Mouse (Mus musculus): ENCODE measurements at regions not wholly inside any gene's neighbourhood (a gene's known extent, or its start where the extent isn't known, plus 50 kb on each side); places are given as distances from the start of the nearest gene placed in this dataset.

DNA sequence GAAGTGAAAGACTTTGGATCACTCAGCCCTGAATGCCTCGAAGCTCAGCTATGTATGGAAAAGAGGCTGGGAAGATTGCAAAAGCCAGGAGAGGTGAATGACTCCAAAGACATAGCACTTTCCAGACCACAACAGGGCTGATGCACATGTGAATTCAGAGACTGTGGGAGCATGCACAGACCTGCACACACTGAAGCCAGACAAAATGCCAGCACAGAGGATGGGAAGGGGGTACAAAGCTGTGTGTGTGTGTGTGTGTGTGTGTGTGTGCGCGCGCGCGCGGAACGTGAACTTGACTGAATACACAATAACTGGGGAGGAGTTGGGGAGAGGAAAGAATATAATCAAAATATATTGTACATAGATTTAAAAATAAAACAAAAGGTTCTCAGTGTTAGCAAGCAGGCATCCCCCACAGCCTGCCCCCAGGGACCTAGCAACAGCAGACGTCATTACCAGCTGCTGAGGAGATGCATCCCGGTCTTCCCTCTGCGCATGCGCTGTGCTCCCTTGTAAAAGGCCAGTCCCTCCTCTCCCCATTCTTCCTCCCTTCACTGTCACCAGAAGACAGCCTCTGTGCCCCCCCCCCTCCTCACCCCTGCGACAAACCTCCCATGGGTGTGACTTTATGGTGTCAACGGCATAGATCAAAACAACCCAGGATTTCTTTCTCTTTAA, 89.5 kb upstream of the Mrps22 start:
- TF ChIP-seq POLR2A (IDR thresholded peaks at IDR 0.05; ENCODE audit: low read depth, low read length) (no peak), MYC (IDR thresholded peaks at IDR 0.05; ENCODE audit: low read depth, low read length) (no peak), ZC3H11A (IDR thresholded peaks at IDR 0.05; ENCODE audit: low read depth, low read length) (no peak), CTCF (conservative IDR thresholded peaks at IDR 0.05 in 1 of 2, IDR thresholded peaks at IDR 0.05 in 1 of 2; ENCODE audit: low read depth in 2 of 2, low read length in 2 of 2) (no peak), ELF1 (IDR thresholded peaks at IDR 0.05; ENCODE audit: low read depth, low read length) (no peak), GABPA (IDR thresholded peaks at IDR 0.05; ENCODE audit: insufficient replicate concordance, low read depth, low read length) (no peak)
